Mouse (Mus musculus) lung, postnatal 0 days (tissue): ENCODE results near the gene Clmp.

ENCODE experiments used
- CTCF ChIP-seq: IDR thresholded peaks from 2 replicates; pipeline ENCODE4 v1.5.1; 2016; ENCODE audit warnings: antibody characterized with exemption, mild to moderate bottlenecking
- EP300 ChIP-seq: IDR thresholded peaks from 2 replicates; pipeline ENCODE4 v1.6.1; 2016; ENCODE audit warnings: antibody characterized with exemption, mild to moderate bottlenecking, control low read depth

DNA sequence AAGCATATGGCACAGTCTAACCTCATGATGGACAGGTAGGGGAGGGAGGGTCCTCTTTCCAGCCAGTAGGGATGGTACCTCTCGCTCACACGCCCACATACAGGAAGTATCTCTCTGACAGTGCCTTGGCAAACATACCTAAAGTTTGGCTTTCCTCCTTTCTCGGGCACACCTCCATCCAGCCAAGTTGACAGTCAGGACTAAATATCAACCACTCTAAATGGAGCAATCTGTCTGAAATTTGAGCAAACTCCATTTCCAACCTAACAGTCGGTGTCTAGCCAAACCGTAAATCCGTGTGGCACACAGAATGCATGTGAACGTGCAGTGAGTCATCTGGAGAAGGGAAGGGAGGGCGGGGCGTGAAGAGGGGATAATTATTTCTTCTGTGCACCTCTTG is 61.0 kb downstream of the Clmp start:
- TF ChIP-seq CTCF (no peak), EP300 (no peak)
